Mouse (Mus musculus) CD4-positive, CD25-positive, alpha-beta regulatory T cell, adult 2 months (primary cell): Measurements from ENCODE around the gene Creb5.

Experiments used
- DNase-seq: peaks from one replicate; pipeline ENCODE4 v3.0.0-alpha.2; 2012; ENCODE audit warnings: low read depth, low spot score

Creb5 gene

DNA sequence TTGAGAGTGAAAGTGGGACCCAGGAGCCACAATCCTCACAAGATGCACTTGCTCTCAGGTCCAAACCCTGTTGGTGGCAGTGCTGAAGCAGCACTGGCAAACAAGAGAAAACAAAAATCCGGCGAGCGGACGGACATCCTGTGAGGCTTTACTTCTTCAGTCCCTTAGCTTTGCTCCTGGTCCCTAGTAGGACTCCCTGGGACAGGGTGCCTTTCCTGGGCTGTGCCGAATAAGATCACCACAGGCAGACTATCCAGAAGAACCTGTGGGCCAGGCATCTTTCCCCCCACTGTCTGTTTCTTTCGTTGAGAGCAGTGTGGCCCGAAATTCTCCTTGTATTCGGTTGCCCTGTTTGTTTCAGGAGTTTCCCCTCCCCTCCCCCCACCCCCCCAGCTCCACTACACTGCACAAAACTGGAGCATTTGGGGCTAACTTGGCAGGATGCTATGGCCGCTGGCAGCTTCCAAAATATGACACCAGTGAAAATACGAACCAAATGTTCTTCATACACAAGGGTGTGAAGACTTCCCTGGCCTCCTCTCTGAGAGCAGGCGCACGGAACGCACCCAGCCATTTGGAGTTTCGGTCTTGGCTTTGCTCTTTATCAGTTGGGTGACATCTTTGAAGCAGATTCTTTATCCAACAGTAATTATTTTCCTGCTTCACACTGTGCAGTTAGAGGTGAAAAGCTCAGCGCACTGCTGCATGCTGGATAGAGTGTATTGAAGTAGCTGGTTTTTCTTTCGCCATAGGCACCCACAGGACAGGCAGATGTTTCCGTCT, 32.7 kb downstream of the Creb5 start:
- DNase-seq, result no peak

- no peak for DNase-seq
Measured at GRCm38 (mm10) chr6:53337398-53337797, 50.3 kb downstream of the Creb5 start.

DNA sequence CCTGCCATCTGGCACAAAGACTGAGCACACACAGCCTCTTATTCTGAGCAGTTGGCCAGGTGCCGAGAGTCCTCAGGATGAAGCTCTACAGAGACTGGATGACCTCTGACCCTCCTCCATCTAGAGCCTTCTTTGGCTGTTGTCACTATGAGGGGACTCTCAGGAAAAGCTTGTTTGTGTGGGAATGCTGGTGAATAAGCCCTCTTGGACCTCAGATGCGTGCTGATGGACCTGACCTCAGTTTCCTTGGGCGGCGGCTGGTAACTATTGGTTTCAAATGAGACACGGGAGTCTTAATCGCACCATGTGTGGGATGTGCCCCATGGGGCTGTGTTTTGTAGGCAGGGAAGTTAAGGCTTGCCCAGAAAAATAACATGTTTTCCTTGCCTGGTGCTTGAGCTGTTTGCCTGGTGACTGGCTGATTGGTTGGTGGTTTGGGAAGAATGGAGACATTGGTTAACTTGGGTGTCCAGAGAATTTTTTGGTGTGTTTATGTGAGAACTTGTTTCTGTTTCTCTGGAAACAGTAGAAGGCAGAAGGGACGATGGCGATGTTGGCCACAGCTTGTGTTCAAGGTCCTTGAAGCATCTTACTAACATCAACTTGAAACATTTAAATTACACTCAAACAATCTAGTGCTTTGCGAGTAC, 65.4 kb downstream of the Creb5 start:
- DNase-seq, result no peak

DNA sequence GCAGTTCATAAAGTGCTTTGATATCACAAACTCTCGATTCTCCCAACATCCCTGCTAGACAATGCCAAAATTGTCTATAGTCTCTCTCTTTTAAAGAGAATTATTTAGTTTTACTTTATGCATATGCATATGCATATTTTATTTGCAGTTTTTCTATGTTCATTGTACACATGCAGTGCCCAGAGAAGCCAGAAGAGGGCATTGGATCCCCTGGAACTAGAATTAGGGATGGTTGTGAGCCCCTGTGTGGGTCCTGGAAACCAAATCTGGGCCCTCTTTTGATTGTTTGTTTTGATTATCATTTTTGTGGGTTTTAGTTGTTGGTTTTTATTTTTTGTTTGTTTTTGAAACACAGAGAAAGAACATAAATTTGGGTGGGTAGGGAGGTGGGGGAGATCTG, 69.3 kb downstream of the Creb5 start:
- no peak for DNase-seq

DNA sequence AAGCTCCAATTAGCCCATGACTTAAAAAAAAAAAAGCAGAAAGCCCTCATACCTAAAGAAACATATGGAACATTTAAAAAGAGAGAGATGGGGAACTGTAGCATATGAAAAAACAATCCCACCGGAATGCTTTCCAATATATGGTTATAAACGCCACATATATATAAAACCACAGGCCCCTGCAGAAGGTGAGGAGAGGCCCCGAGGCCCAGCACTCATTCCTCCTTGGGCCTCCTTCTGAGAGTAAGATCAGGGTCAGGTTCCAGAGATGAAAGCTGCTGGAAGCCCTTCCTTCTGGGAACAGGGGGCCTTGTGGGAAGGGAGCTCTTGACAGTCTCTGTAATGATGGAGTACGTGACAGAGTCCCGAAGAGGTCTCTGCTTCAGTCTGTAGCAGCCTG, 76.5 kb downstream of the Creb5 start:
- DNase-seq, result no peak

GRCm38 (mm10) chr6:53363981-53364391, 76.9 kb downstream of the Creb5 start:
- no peak for DNase-seq

DNA sequence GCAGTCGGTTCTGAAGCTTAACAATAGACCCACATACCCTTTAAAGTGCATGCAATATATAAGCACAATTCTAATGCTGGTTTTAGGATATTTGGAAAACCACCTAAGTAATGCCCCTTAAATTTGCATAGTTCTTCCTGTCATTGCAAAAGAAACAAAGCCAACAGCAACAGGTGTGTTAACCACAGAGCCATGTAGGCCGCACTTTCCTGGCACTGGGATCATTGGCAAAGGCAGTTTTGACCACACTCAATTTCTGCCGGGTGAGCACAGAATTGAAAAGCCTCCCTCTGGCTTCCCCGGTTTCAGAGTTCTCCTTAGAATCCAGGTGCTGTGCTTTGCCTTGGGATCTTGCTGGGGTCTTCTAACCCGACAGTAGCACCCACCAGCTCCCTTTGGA, 82.1 kb downstream of the Creb5 start:
- DNase-seq, result no peak

GRCm38 (mm10) chr6:53369928-53370327, 82.9 kb downstream of the Creb5 start:
- peak; percentile 10 for DNase-seq

- no peak for DNase-seq
Measured at GRCm38 (mm10) chr6:53371962-53372361, 84.9 kb downstream of the Creb5 start.

DNA sequence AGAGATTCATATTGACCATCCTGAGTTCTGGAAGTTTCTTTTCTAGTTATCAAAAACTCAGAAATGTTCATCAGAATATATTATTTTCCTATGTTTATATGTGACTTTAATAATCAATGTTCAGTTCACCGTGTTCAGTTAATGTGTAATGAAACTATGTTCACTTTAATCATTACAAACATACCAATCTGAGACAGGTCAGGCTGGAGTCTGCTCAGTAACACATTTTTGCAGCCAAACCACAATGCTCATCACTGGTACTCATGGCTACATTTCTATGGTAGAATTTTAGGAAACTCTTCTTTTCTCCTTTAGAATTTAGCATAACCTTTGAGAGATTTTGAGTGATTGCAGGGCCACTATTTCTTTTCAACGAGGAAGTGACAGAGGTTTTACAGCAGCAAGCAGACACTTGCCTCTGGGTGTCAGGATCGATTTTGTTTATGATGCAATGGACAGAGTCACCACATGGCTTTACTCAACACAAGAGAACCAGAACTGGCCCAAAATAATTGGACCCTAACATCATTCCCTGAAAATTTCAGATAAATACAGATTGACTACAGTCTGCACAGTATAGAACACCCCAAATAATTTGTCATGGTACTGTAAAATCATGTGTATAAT, 87.4 kb downstream of the Creb5 start:
- DNase-seq, result no peak

DNA sequence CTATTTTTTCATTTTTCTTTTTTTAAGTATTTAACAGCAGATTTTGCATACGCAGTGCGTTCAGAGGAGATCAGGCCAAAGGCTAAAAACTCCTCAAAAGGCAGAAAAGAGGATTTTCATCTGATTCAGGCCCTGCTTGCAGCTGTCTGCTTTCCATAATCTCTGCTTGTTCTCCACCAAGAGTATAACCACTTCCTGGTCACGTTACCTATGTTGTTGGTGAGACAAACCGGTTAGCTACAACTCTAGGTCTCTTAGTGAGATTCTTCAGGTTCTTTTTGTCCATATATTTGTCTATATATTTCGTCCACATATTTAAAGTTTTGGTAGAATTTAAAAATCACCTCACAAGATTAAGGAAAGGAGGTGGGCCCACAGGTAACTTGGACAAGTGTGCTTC, 102.2 kb downstream of the Creb5 start:
- no peak for DNase-seq

- DNase-seq, result no peak
Measured at GRCm38 (mm10) chr6:53390413-53390812, 103.3 kb downstream of the Creb5 start.

GRCm38 (mm10) chr6:53394026-53394425, 107.0 kb downstream of the Creb5 start:
- no peak for DNase-seq

GRCm38 (mm10) chr6:53395208-53395607, 108.1 kb downstream of the Creb5 start:
- no peak for DNase-seq

GRCm38 (mm10) chr6:53396421-53396820, 109.4 kb downstream of the Creb5 start:
- DNase-seq, result no peak

GRCm38 (mm10) chr6:53397797-53398196, 110.7 kb downstream of the Creb5 start:
- no peak for DNase-seq

- no peak for DNase-seq
Measured at GRCm38 (mm10) chr6:53398297-53399140, 111.4 kb downstream of the Creb5 start.

DNA sequence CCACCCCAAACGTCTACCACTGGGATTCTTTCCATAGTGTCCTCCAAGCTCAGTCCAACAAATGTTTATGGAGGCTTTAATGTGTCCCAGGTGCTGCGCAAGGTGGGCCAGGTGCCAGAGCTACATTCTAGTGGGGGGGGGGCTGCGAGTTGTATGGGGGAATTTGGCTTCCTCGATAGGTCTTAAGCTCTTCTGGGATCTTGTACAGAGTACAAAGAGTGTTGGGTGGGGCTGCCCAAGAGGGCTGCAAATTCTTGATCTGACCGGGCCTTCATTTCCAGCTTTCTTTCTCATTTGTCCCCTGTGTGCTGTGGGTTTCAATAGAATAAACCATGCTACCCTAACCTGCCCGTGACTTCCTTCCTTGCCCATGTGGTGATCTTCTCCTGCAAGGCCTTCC, 114.3 kb downstream of the Creb5 start:
- no peak for DNase-seq

DNA sequence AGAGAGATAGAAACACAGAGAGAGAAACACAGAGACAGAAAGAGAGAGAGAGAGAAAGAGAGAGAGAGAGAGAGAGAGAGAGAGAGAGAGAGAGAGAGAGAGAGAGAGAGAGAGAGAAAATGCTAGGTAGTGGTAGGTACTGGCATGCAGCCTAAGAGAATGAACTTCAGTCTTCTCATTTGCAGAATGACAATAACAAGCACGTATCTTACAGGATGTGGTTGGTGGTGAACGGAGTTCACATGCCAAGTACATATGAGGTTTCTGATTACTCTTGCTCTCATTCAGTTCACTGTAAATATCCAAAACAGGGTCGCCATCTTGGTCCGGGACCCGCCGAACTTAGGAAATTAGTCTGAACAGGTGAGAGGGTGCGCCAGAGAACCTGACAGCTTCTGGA, 115.5 kb downstream of the Creb5 start:
- peak; percentile 7 for DNase-seq

GRCm38 (mm10) chr6:53409183-53409582, 122.1 kb downstream of the Creb5 start:
- no peak for DNase-seq

DNA sequence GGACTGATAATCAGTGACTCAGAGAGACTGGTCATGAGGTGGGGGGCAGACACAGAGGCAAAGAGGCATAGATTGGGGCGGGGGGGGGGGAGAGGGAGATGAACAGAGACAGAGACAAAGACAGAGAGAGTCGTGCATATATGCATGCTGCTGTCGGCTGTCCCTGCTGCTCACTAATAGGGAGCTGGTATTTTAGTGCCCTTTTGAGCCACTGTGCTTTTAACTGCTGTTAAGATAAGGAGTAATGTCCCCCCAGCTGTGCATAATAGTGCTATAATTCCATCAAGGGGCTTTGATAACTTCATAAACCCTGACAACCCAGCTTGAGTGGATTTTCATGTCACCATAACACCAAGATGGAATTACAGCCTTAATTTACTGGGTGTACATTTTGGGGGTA, 134.3 kb downstream of the Creb5 start:
- DNase-seq, result no peak

DNA sequence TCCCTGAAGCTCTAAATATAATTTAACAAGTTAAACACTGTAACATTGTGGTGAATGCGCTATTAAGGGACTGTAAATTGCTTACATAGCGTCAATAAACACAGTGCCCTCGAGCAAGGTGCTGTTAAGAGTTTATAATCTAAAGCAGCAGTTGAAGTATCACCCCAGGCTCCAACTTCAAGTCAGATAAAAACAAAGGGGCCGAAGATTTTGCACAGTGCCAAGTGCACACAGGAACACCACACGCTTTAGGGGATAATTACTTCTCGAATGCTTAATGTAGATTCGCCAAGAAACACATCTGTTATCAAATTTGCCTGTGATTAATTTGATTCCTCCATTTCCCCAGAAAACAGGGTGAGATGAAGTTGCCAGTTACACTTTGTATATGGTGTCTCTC, 142.3 kb downstream of the Creb5 start:
- DNase-seq, result no peak
